Mouse (Mus musculus): Measurements from ENCODE around the gene Olfr1420.
A peak's percentile ranks its signal among the peaks of the same experiment; 100 is the strongest.
"Not testable (repeated sequence)": the region's sequence is repeated elsewhere in the genome, so short reads cannot be mapped to it uniquely, and the experiment has no call there.

The Olfr1420 gene

GRCm38 (mm10) chr19:11886265-11886664 is at the start of gene Olfr1420:
Olfr1420 (plus strand) TSS chr19:11886565.
- no peak for DNase-seq (ENCODE audit: low spot score)

- no peak for DNase-seq (ENCODE audit: low spot score)
These were observed 47.2 kb upstream of the Olfr1420 start, which contains the start of gene Olfr1417 for GRCm38 (mm10) chr19:11839119-11839518. Olfr1417 (minus strand) TSS chr19:11839219.

GRCm38 (mm10) chr19:11846333-11846732 is 40.0 kb upstream of the Olfr1420 start:
- DNase-seq (ENCODE audit: low spot score), result no peak

GRCm38 (mm10) chr19:11852652-11853051 is 33.7 kb upstream of the Olfr1420 start:
- DNase-seq (ENCODE audit: low spot score), result no peak

GRCm38 (mm10) chr19:11854821-11855220 is 31.5 kb upstream of the Olfr1420 start:
- DNase-seq (ENCODE audit: low spot score), result no peak

GRCm38 (mm10) chr19:11856506-11856905 is 29.9 kb upstream of the Olfr1420 start:
- DNase-seq (ENCODE audit: low spot score), result no peak

- DNase-seq (ENCODE audit: low spot score), result no peak
These were observed 25.4 kb upstream of the Olfr1420 start, which contains the start of gene Olfr1418 for GRCm38 (mm10) chr19:11860966-11861365. Olfr1418 (minus strand) TSS chr19:11861066.

GRCm38 (mm10) chr19:11867837-11868236 is 18.5 kb upstream of the Olfr1420 start:
- DNase-seq (ENCODE audit: low spot score), result no peak

- DNase-seq (ENCODE audit: low spot score), result no peak
These were observed 11.4 kb upstream of the Olfr1420 start, which contains the start of gene Olfr1419 for GRCm38 (mm10) chr19:11875006-11875405. Olfr1419 (minus strand) TSS chr19:11875106.

GRCm38 (mm10) chr19:11878404-11878803 is 8.0 kb upstream of the Olfr1420 start:
- DNase-seq (ENCODE audit: low spot score), result not testable (repeated sequence)

- no peak for DNase-seq (ENCODE audit: low spot score)
These were observed 24.7 kb downstream of the Olfr1420 start for GRCm38 (mm10) chr19:11911021-11911420.

- DNase-seq (ENCODE audit: low spot score), result peak; percentile 38
These were observed 25.2 kb downstream of the Olfr1420 start for GRCm38 (mm10) chr19:11911603-11912002.

GRCm38 (mm10) chr19:11912037-11912532 is 25.7 kb downstream of the Olfr1420 start, which contains the start of gene Patl1:
Patl1 (plus strand) TSS chr19:11912399.
- DNase-seq (ENCODE audit: low spot score), result peak; percentile 99

GRCm38 (mm10) chr19:11912533-11913121 is 26.3 kb downstream of the Olfr1420 start:
- DNase-seq (ENCODE audit: low spot score), result peak; percentile 39

- no peak for DNase-seq (ENCODE audit: low spot score)
These were observed 29.4 kb downstream of the Olfr1420 start for GRCm38 (mm10) chr19:11915804-11916203.

- no peak for DNase-seq (ENCODE audit: low spot score)
These were observed 35.7 kb downstream of the Olfr1420 start for GRCm38 (mm10) chr19:11922068-11922467.

GRCm38 (mm10) chr19:11922515-11922914 is 36.1 kb downstream of the Olfr1420 start:
- not testable (repeated sequence) for DNase-seq (ENCODE audit: low spot score)

- no peak for DNase-seq (ENCODE audit: low spot score)
These were observed 40.0 kb downstream of the Olfr1420 start for GRCm38 (mm10) chr19:11926380-11926779.

- no peak for DNase-seq (ENCODE audit: low spot score)
These were observed 41.8 kb downstream of the Olfr1420 start for GRCm38 (mm10) chr19:11928025-11928748.

- DNase-seq (ENCODE audit: low spot score), result not testable (repeated sequence)
These were observed 60.1 kb downstream of the Olfr1420 start for GRCm38 (mm10) chr19:11946460-11946859.

All from layer of hippocampus, adult 11-12 months (tissue).